Mouse (Mus musculus) ES-E14 (cell line): ENCODE measurements at regions not wholly inside any gene's neighbourhood (a gene's known extent, or its start where the extent isn't known, plus 50 kb on each side); places are given as distances from the start of the nearest gene placed in this dataset.

Experiments
- CHD2 ChIP-seq: IDR thresholded peaks from 2 replicates; pipeline ENCODE4 v1.6.1; 2014; ENCODE audit warnings: mild to moderate bottlenecking, low read depth, low read length, inconsistent platforms
- HCFC1 ChIP-seq: IDR thresholded peaks from 2 replicates; pipeline ENCODE4 v1.6.1; 2012; ENCODE audit warnings: low read length, inconsistent platforms, borderline replicate concordance; ENCODE audit not compliant: insufficient read depth
- ZNF384 ChIP-seq: IDR thresholded peaks from 2 replicates; pipeline ENCODE4 v1.6.1; 2012; ENCODE audit warnings: low read depth, low read length, inconsistent platforms

- TF ChIP-seq HCFC1 (no peak), CHD2 (no peak), ZNF384 (no peak)
Measured at GRCm38 (mm10) chr8:87019795-87020194, 134.7 kb upstream of the N4bp1 start.
